Mouse (Mus musculus) hindbrain, embryonic 14.5 days (tissue): ENCODE results near the gene Nr1h2. TPM values are rescaled to one million over a fixed set of nuclear protein-coding genes. Genes with fewer than 3 reads are reported as not detected.
A peak's percentile ranks its signal among the peaks of the same experiment; 100 is the strongest.

Source experiments
- ATAC-seq: fragments of 200-750 bp; cut with Nextera tagmentation; 2 replicates; pipeline ENCODE4 v1.8.0; 2017; ENCODE audit warnings: moderate number of reproducible peaks, mild to moderate bottlenecking, moderate TSS enrichment, moderate library complexity; ENCODE audit not compliant: low FRiP score
- DNase-seq: peaks from one replicate; pipeline ENCODE4 v3.0.0-alpha.2; 2015; ENCODE audit warnings: low spot score
- H3K27ac ChIP-seq: fragments of 300-500 bp; sonication (generic); 2 replicates; pipeline ENCODE4 v1.5.1; 2014; ENCODE audit warnings: mild to moderate bottlenecking, moderate library complexity
- H3K27me3 ChIP-seq: fragments of 300-500 bp; sonication (generic); 2 replicates; pipeline ENCODE4 v1.6.1; 2014; ENCODE audit warnings: mild to moderate bottlenecking, low read length, mixed read lengths; ENCODE audit not compliant: control insufficient read depth, insufficient read depth
- H3K36me3 ChIP-seq: fragments of 300-500 bp; sonication (generic); replicated peaks from 2 replicates; pipeline ENCODE4 v1.6.1; 2014; ENCODE audit not compliant: control insufficient read depth, insufficient read depth
- H3K4me1 ChIP-seq: fragments of 300-500 bp; sonication (generic); replicated peaks from 2 replicates; pipeline ENCODE4 v1.6.1; 2014; ENCODE audit warnings: antibody characterized with exemption, low read length, mixed read lengths; ENCODE audit not compliant: control insufficient read depth, insufficient read depth
- H3K4me2 ChIP-seq: fragments of 300-500 bp; sonication (generic); replicated peaks from 2 replicates; pipeline ENCODE4 v1.6.1; 2014; ENCODE audit warnings: mild to moderate bottlenecking, moderate library complexity
- H3K4me3 ChIP-seq: fragments of 300-500 bp; sonication (generic); replicated peaks from 2 replicates; pipeline ENCODE4 v1.5.1; 2014; ENCODE audit warnings: mild to moderate bottlenecking, low read length
- H3K9ac ChIP-seq: fragments of 300-500 bp; sonication (generic); 2 replicates; pipeline ENCODE4 v1.6.1; 2014
- H3K9me3 ChIP-seq: fragments of 300-500 bp; sonication (generic); 2 replicates; pipeline ENCODE4 v1.6.1; 2016; ENCODE audit warnings: low read length; ENCODE audit not compliant: control insufficient read depth
- WGBS: fragments of 180-500 bp; shearing (Covaris S2); extraction: QIAGEN DNeasy Blood & Tissue Kit; methylation state at CpG from one replicate; pipeline ENCODE4 v1.1.7; 2014; 5-methylcytosine and 5-hydroxymethylcytosine counted together
- polyA plus RNA-seq: library from polyadenylated mRNA; unstranded; fragments of >200 nt; fragmentation: Nextera tagmentation; extraction: Ambion mirVana; gene quantifications from 2 replicates; pipeline ENCODE4 v1.2.1, GENCODE M21; 2014

Nr1h2 gene
- polyA plus RNA-seq, 1 experiment from 2014 or later: 53.6 TPM

DNA sequence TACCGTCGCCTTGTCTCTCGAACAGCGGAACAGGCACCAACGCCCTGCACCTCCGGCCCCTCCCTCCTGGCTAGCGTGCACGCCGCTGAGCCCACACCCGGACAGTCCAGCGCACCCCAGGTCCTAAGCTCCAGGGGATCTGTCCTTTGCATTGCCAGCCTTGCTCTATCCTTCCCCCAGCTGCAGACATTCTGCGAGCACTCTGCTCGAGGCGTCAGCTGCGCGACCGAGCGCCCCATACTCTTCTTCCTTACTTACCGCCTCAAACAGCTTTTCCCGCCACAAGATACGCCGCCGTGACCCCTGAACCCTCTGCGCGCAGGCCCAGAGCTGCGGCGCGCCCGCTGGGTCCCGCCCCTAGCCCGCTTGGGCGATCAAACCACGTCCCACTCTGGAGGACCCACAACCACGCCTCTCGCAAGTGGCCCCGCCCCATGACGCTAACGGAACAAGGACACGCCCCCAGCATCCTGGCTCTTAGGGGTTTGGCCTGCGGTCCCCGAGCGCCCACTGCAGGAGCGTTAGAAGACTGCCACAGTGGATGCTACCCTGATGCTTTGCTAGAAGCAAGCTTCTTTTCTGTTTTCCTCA is 5.2 kb downstream of the Nr1h2 start, which contains the start of gene Pold1:
TSS of gene Pold1 (minus strand) at position 353 of the 591 bp plus-strand sequence.
- Histone ChIP-seq H3K4me3 (peak within 1 kb of the TSS; percentile 43), H3K36me3 (peaks cover 28% of the 10 kb centered on the region), H3K4me1 (peaks cover 14% of the 10 kb centered on the region), H3K9me3 (no peaks in the 10 kb centered on the region), H3K9ac (peak within 1 kb of the TSS; percentile 52), H3K4me2 (peak within 1 kb of the TSS; percentile 83), H3K27me3 (no peaks in the 10 kb centered on the region), H3K27ac (peak within 1 kb of the TSS; percentile 28; the same call in 1 of the 2 replicates)
- WGBS: under 1% methylated on average over 43 of the region's 43 CpGs
- DNase-seq (peak; percentile 98), ATAC-seq (peak; percentile 90)

DNA sequence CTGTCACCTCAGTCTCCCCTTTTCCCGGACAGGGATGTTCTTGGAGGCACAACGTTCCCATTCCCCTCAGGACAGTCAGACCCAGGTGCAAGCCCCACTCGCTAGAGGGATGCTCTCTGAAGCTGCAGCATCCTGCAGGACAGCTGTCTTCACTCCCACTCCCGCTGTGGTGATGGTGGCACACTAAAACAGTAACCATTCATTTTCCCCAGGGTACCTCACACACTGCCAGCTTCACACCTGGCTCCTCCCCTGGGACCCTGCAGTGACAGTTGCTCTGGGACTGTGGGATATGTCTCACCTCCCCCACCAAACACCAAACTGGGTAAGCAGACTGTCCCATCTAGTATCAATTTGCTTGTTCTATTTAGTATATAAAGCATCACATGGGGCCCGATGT is 6.0 kb downstream of the Nr1h2 start:
- H3K9ac ChIP-seq: peak overlapping the region; percentile 52; the same call in 1 of the 2 replicates

DNA sequence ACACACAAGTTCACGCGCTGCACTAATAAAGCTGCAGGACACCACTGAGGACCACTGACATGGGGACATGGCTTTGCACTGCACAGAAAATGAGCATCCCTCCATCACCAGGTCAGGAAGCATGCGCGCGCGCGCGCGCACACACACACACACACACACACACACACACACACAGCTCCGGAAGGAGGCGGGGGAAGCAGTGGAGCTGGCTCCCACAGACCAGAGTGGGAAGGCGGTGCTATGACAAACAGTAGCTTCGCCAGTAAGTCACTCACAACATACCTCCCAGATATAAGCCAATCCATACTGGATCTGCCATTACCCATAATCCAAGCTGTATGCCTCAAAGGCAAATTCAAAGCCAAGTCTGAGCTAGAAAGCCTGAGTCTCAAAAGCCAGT is 6.7 kb downstream of the Nr1h2 start:
- no peak for ATAC-seq
- Histone ChIP-seq H3K4me1 (peaks cover 8% of the 10 kb centered on the region), H3K4me3 (no peak overlapping the region), H3K9me3 (no peaks in the 10 kb centered on the region), H3K4me2 (0 out of 2 replicates have a peak overlapping the region, but pooled peaks have one; percentile 83), H3K36me3 (peaks cover 27% of the 10 kb centered on the region), H3K9ac (peak overlapping the region; percentile 52; the same call in 1 of the 2 replicates), H3K27me3 (no peaks in the 10 kb centered on the region), H3K27ac (no peak overlapping the region)
- DNase-seq: no peak
- WGBS: 98% methylated on average over 13 of the region's 13 CpGs

More for the DNA sequence above, 6.0 kb downstream of the Nr1h2 start:
- Histone ChIP-seq H3K27me3 (no peaks in the 10 kb centered on the region), H3K36me3 (peaks cover 28% of the 10 kb centered on the region), H3K4me1 (peaks cover 10% of the 10 kb centered on the region), H3K27ac (no peak overlapping the region), H3K4me3 (peak overlapping the region; percentile 43), H3K4me2 (peak overlapping the region; percentile 83), H3K9me3 (no peaks in the 10 kb centered on the region)
- ATAC-seq (no peak), DNase-seq (no peak)
- 25% methylated on average over 5 of the region's 5 CpGs for WGBS

DNA sequence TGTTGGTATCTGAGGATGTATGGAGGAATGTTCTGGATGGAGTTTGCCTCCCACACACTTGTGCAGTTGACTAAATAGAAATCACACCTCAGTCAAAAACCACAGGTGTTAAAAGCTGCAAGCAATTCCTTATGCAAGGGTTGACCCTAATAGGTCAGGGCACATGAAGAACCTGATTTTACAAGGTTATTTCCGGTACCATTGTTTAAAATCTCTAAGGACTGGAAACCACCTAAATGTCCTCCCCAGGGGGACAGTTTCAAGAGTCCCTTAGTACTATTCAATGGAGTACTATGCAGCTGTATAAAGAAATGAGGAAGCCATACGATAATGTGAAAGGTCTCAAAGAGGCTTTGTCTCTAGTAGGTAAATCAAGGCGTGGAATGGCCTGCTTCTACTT is 7.5 kb downstream of the Nr1h2 start:
- Histone ChIP-seq H3K9me3 (no peaks in the 10 kb centered on the region), H3K9ac (no peak overlapping the region), H3K4me1 (peaks cover 8% of the 10 kb centered on the region), H3K36me3 (peaks cover 25% of the 10 kb centered on the region), H3K27me3 (no peaks in the 10 kb centered on the region), H3K4me2 (no peak overlapping the region), H3K27ac (no peak overlapping the region), H3K4me3 (no peak overlapping the region)
- WGBS: 97% methylated on average over 3 of the region's 3 CpGs
- DNase-seq: no peak
- ATAC-seq: no peak

DNA sequence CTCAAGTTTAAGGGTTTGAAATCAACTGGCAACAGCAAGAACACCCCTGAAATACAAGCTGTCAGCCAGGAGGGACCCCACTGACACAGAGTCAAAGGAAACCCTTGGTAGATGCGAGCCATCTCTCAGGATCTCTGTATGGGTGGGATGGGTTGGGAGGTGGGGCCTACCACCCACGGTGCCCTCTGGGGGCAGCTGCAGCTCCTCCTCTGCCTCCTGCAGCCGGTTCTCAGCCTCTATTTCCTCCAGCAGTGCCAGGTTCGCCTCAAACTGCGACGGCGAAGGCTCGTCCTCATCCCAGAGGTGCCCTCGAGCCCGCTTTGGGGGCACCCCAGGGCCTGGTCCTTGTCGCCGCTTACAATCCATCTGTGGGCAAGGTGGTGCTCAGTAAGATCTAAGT is 10.7 kb downstream of the Nr1h2 start:
- DNase-seq: no peak
- ATAC-seq: no peak
- WGBS: 84% methylated on average over 12 of the region's 12 CpGs

DNA sequence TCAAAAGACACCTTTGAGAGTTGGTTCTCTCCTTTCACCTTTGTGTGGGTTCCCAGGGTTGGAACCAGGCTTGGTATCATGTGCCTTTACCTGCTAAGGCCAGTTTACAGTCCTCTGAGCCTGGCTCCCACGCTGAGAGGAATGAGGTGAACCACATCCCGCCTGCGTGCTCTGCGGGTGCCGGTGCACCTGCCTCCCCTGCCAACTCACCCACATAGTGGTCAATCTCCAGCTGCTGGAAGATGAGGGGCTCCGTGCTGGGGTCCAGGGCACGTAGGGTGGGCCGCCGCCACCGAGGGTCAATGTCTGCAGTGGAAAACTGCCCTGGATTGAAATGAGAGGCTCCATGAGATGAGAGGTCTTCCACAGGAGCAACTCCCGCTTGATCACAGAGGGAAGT is 11.2 kb downstream of the Nr1h2 start:
- Histone ChIP-seq H3K9ac (no peak overlapping the region), H3K4me3 (no peak overlapping the region), H3K4me1 (peaks cover 1% of the 10 kb centered on the region; the same call in 1 of the 2 replicates), H3K36me3 (peaks cover 34% of the 10 kb centered on the region), H3K27ac (no peak overlapping the region), H3K27me3 (no peaks in the 10 kb centered on the region), H3K9me3 (no peaks in the 10 kb centered on the region), H3K4me2 (no peak overlapping the region)
- no peak for DNase-seq
- 95% methylated on average over 11 of the region's 11 CpGs for WGBS
- ATAC-seq: no peak

More for the DNA sequence above, 10.7 kb downstream of the Nr1h2 start:
- Histone ChIP-seq H3K9ac (no peak overlapping the region), H3K9me3 (no peaks in the 10 kb centered on the region), H3K4me2 (no peak overlapping the region), H3K27ac (no peak overlapping the region), H3K4me1 (peaks cover 7% of the 10 kb centered on the region), H3K4me3 (no peak overlapping the region), H3K36me3 (peaks cover 34% of the 10 kb centered on the region), H3K27me3 (no peaks in the 10 kb centered on the region)

DNA sequence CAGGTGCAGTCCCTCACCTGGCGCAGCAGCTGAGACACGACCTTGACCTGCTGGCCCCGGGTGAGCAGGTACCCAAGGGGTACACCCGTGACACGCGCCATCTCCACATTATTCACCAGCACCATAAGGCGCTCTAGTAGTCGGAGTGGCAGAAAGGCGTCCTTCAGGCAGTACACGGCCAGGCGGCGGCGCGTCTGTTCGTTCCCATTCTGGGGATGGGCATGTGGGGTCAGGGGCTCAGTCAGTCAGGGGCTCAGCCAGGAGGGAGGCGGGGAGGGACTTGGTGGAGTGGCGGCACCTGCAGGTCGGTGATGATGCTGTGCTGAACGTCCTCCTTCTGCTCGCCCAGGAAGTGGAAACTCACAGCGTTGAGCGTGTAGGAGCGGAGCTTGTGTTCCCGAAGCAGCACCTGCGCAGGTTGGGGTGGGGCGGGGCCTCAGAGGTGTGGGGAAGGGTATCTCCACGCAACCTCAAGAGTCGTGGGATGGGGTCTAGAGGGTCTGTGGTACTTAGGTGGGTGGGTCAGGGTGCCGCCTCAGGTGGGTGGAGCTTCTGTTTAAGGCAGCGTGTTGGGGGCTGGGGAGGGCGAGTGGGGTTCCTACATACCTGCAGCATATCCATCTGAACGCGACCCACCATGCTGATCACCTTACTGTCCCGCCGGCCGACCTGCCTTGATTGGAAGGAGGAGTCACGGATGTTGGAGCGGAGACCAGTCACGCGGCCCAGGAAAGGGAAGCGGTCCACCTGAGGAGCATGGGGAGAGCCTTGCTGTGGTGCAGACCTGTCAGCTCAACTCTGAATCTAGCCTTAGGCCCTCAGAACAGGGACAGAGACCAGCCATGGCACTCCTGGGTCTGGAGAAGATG is 14.8 kb downstream of the Nr1h2 start:
- Histone ChIP-seq H3K36me3 (peaks cover 37% of the 10 kb centered on the region), H3K4me2 (no peak overlapping the region), H3K4me3 (no peak overlapping the region), H3K27me3 (no peaks in the 10 kb centered on the region), H3K27ac (no peak overlapping the region), H3K4me1 (no peaks in the 10 kb centered on the region), H3K9me3 (no peaks in the 10 kb centered on the region), H3K9ac (no peak overlapping the region)
- no peak for ATAC-seq
- DNase-seq: no peak
- WGBS: 93% methylated on average over 41 of the region's 41 CpGs

DNA sequence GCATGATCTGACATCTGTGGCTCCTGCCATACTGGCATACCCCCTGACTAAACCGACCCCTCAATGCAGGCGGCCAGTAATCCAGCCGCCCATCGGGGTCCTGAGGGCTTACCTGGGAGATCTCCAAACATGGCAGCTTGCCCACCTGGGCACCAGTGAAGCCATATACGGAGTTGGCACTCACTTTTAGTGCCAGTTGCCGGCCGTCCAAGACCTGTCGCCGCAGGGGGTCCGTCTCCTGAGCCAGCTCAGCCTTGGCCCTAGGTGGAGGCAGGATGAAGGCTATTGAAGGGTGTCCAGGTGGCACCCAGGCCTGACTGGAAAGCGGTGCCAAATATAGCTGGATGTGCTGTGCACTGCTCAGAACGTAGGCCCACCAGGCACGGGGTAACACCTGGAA is 16.3 kb downstream of the Nr1h2 start:
- Histone ChIP-seq H3K4me1 (no peaks in the 10 kb centered on the region), H3K9ac (no peak overlapping the region), H3K27ac (no peak overlapping the region), H3K27me3 (no peaks in the 10 kb centered on the region), H3K4me3 (no peak overlapping the region), H3K36me3 (peaks cover 37% of the 10 kb centered on the region), H3K9me3 (no peaks in the 10 kb centered on the region), H3K4me2 (no peak overlapping the region)
- WGBS: 92% methylated on average over 13 of the region's 13 CpGs
- DNase-seq (no peak), ATAC-seq (no peak)

DNA sequence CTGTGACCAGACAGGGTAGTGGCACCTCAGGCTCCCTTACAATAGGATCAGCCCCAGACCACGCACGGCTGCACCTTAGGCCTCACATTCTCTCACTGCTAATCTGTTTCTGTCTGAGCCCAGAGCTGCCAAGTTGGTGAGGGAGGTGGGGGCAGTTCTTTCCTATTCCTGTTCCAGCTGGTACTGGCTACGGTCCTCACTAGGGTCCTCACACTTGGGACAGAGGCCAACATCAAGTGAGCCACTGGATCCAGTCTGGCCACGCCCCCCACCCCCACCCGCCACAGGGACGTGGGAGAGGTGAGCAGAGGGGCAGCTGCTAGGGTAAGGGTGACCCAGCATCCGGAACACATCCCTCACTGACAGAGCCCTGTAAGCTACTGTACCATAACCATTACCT is 16.7 kb downstream of the Nr1h2 start:
- H3K9ac ChIP-seq: no peak overlapping the region
- no peaks in the 10 kb centered on the region for H3K9me3 ChIP-seq
- H3K27ac ChIP-seq: no peak overlapping the region
- no peak overlapping the region for H3K4me3 ChIP-seq
- no peak for DNase-seq
- H3K27me3 ChIP-seq: no peaks in the 10 kb centered on the region
- no peak overlapping the region for H3K4me2 ChIP-seq
- H3K36me3 ChIP-seq: peaks cover 37% of the 10 kb centered on the region
- 92% methylated on average over 7 of the region's 7 CpGs for WGBS
- ATAC-seq: no peak
- no peaks in the 10 kb centered on the region for H3K4me1 ChIP-seq
